Mouse (Mus musculus) testis, adult 2 months (tissue): Measurements from ENCODE around the gene Adra2b.

Experiments used
- CTCF ChIP-seq: fragments of 200-500 bp; IDR thresholded peaks from 2 replicates; pipeline ENCODE4 v1.5.1; 2012; ENCODE audit warnings: low read depth, mild to moderate bottlenecking, inconsistent platforms, low read length, moderate library complexity; ENCODE audit not compliant: control insufficient read depth, insufficient read depth, insufficient replicate concordance
- POLR2A ChIP-seq: fragments of 200-500 bp; IDR thresholded peaks from 2 replicates; pipeline ENCODE4 v1.6.1; 2012; ENCODE audit warnings: low read depth, mild to moderate bottlenecking, inconsistent platforms, low read length, moderate library complexity; ENCODE audit not compliant: control insufficient read depth

DNA sequence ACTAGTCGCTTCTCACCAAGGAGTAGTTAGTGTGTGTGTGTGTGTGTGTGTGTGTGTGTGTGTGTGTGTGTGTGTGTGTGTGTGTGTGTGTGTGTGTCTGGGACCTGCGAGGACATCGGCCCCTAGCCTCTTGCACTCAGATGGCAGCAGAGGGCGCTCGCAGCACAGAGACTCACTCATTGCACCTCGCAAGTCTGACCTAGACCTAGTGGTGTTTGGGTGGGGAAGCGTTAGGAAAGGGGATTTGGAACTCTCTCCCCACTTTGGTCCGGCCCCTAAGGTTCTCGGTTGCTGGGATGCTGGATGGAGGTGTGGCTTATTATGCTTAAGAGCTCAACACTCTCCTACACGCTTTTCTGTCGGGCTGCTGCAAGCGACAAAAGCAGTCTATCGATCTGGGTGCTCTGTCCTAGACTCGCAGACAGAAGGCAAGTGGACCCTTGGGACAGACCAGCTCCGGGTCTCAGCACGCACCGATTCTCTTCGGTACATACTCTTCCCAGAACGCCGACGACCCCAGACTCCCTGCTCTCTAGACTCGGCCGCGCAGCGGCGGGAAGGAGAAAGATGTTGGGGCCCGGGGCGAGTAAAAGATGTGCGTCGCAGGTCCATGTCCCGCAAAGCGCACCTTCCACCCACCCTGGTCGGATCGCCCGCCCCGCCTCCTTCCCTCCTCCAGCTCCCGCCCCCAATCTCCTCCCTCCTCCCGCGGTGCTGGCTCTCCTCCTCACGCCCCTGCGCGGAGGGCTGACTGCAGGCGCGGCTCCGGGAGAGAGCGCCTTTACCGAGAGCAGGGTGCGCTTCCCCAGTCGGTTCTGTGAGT, at the start of gene Adra2b:
- peak; percentile 75; the same call in 1 of the 2 replicates for TF ChIP-seq CTCF
- no peak for TF ChIP-seq POLR2A
